9 mouse cellular contexts compared by ENCODE assay signal in genomic region chr4:45654804-45655155, GRCm38 (mm10).
DNase-seq lines count a peak whose midpoint lies in the region; ATAC-seq and TF ChIP-seq lines count a peak whose summit lies in the region.
"Had no signal": no experiment of that assay in that cellular context is flagged by ENCODE, and none has a peak within 500 bp of the region (broad histone marks: within the 10 kb centered on the region; RNA-seq: fewer than 3 reads in every experiment).

No protein-coding gene starts in this region.

- H3K36me3 ChIP-seq in intestine, embryonic 14.5 days (ENCODE audit: control insufficient read depth, insufficient read depth, low read length), result no peaks in the 10 kb centered on the region
- no peaks in the 10 kb centered on the region for H3K36me3 ChIP-seq in intestine, postnatal 0 days (ENCODE audit: control insufficient read depth, insufficient read depth)
- H3K36me3 ChIP-seq in embryonic facial prominence, embryonic 10.5 days (replicated peaks), result no peaks in the 10 kb centered on the region
- no peaks in the 10 kb centered on the region for H3K36me3 ChIP-seq in forebrain, embryonic 16.5 days (ENCODE audit: control insufficient read depth, insufficient read depth)
- no peaks in the 10 kb centered on the region for H3K36me3 ChIP-seq in midbrain, embryonic 11.5 days (ENCODE audit: control insufficient read depth, insufficient read depth, low read length)

- H3K4me3 ChIP-seq in intestine, embryonic 14.5 days (ENCODE audit: low read depth, low read length), result no peak overlapping the region
- no peak overlapping the region for H3K4me3 ChIP-seq in intestine, postnatal 0 days (ENCODE audit: low read depth, low read length)
- peak overlapping the region; percentile 41 for H3K4me3 ChIP-seq in embryonic facial prominence, embryonic 10.5 days
- H3K4me3 ChIP-seq in forebrain, embryonic 16.5 days (replicated peaks; ENCODE audit: low read length), result peak overlapping the region; percentile 22
- no peak overlapping the region for H3K4me3 ChIP-seq in midbrain, embryonic 11.5 days (ENCODE audit: low read depth, low read length)

- no peak for ATAC-seq in intestine, embryonic 14.5 days (replicated peaks; ENCODE audit: low FRiP score, low TSS enrichment, low read depth)
- no peak for ATAC-seq in intestine, postnatal 0 days
- ATAC-seq in forebrain, embryonic 16.5 days, result peak; percentile 60
- no peak for ATAC-seq in midbrain, embryonic 11.5 days (ENCODE audit: low FRiP score)
- ATAC-seq in CD4-positive, CD25-positive, alpha-beta regulatory T cell, adult 4 months, result no peak

- 0 out of 2 replicates have a peak, but pooled peaks cover 6% of the 10 kb centered on the region for H3K4me1 ChIP-seq in intestine, embryonic 14.5 days (replicated peaks; ENCODE audit: control insufficient read depth, insufficient read depth, low read length)
- 0 out of 2 replicates have a peak, but pooled peaks cover 3% of the 10 kb centered on the region for H3K4me1 ChIP-seq in intestine, postnatal 0 days (replicated peaks; ENCODE audit: control insufficient read depth, insufficient read depth, low read length)
- peaks cover 35% of the 10 kb centered on the region for H3K4me1 ChIP-seq in embryonic facial prominence, embryonic 10.5 days
- peaks cover 22% of the 10 kb centered on the region for H3K4me1 ChIP-seq in forebrain, embryonic 16.5 days (replicated peaks; ENCODE audit: control insufficient read depth, insufficient read depth, low read length)
- peaks cover 16% of the 10 kb centered on the region for H3K4me1 ChIP-seq in midbrain, embryonic 11.5 days (ENCODE audit: control insufficient read depth, insufficient read depth, low read length)

- H3K9me3 ChIP-seq in intestine, embryonic 14.5 days (ENCODE audit: control insufficient read depth, low read length), result no peaks in the 10 kb centered on the region
- H3K9me3 ChIP-seq in intestine, postnatal 0 days (ENCODE audit: control insufficient read depth), result no peaks in the 10 kb centered on the region
- no peaks in the 10 kb centered on the region for H3K9me3 ChIP-seq in embryonic facial prominence, embryonic 10.5 days
- no peaks in the 10 kb centered on the region for H3K9me3 ChIP-seq in forebrain, embryonic 16.5 days (ENCODE audit: control insufficient read depth, low read length)
- H3K9me3 ChIP-seq in midbrain, embryonic 11.5 days (ENCODE audit: control insufficient read depth, low read length), result no peaks in the 10 kb centered on the region

- no peak overlapping the region for H3K27ac ChIP-seq in intestine, embryonic 14.5 days (ENCODE audit: low read depth)
- no peak overlapping the region for H3K27ac ChIP-seq in intestine, postnatal 0 days (ENCODE audit: low read depth, low read length)
- H3K27ac ChIP-seq in embryonic facial prominence, embryonic 10.5 days (replicated peaks), result peak overlapping the region; percentile 67; the same call in 1 of the 2 replicates
- peak overlapping the region; percentile 84 for H3K27ac ChIP-seq in forebrain, embryonic 16.5 days (ENCODE audit: low read length)
- H3K27ac ChIP-seq in midbrain, embryonic 11.5 days (ENCODE audit: low read depth, low read length), result no peak overlapping the region

- 25% methylated on average over 4 of the region's 4 CpGs for WGBS in intestine, embryonic 14.5 days
- WGBS in intestine, postnatal 0 days, result 45% methylated on average over 4 of the region's 4 CpGs
- WGBS in embryonic facial prominence, embryonic 10.5 days, result 12% methylated on average over 4 of the region's 4 CpGs
- 3% methylated on average over 4 of the region's 4 CpGs for WGBS in forebrain, embryonic 16.5 days
- 7% methylated on average over 4 of the region's 4 CpGs for WGBS in midbrain, embryonic 11.5 days

- TF ChIP-seq CTCF in intestine, postnatal 0 days (IDR thresholded peaks at IDR 0.05; ENCODE audit: low read depth), result no peak

- no peaks in the 10 kb centered on the region for H3K27me3 ChIP-seq in intestine, embryonic 14.5 days (replicated peaks; ENCODE audit: control insufficient read depth, insufficient read depth, low read length)
- H3K27me3 ChIP-seq in intestine, postnatal 0 days (replicated peaks; ENCODE audit: control insufficient read depth, insufficient read depth, low read length), result no peaks in the 10 kb centered on the region
- no peaks in the 10 kb centered on the region for H3K27me3 ChIP-seq in embryonic facial prominence, embryonic 10.5 days (replicated peaks; ENCODE audit: low read depth, poor library complexity, severe bottlenecking)
- no peaks in the 10 kb centered on the region for H3K27me3 ChIP-seq in forebrain, embryonic 16.5 days (replicated peaks; ENCODE audit: control insufficient read depth, insufficient read depth, low read length)
- H3K27me3 ChIP-seq in midbrain, embryonic 11.5 days (ENCODE audit: control insufficient read depth, insufficient read depth, low read length), result no peaks in the 10 kb centered on the region; the same call in 1 of the 2 replicates

- no peak overlapping the region for H3K9ac ChIP-seq in intestine, embryonic 14.5 days (ENCODE audit: low read length)
- H3K9ac ChIP-seq in intestine, postnatal 0 days (ENCODE audit: low read depth, low read length), result no peak overlapping the region
- H3K9ac ChIP-seq in forebrain, embryonic 16.5 days (replicated peaks; ENCODE audit: low read depth, low read length), result peak overlapping the region; percentile 15; the same call in 1 of the 2 replicates
- H3K9ac ChIP-seq in midbrain, embryonic 11.5 days (ENCODE audit: low read length), result 0 out of 2 replicates have a peak overlapping the region, but pooled peaks have one; percentile 5

- no peak for DNase-seq in intestine, embryonic 14.5 days (ENCODE audit: low spot score)
- no peak for DNase-seq in embryonic facial prominence, embryonic 10.5 days (ENCODE audit: low spot score)
- DNase-seq in midbrain, embryonic 11.5 days (ENCODE audit: low spot score, missing footprints), result peak; percentile 85
- no peak for DNase-seq in layer of hippocampus, adult 18-20 months (ENCODE audit: low spot score in 2 of 2)
- no peak for DNase-seq in thymus, postnatal 4 days
- DNase-seq: cerebellum, adult 18-20 months had no signal

- H3K4me2 ChIP-seq in intestine, embryonic 14.5 days (ENCODE audit: low read length), result peak overlapping the region; percentile 26; the same call in 1 of the 2 replicates
- no peak overlapping the region for H3K4me2 ChIP-seq in intestine, postnatal 0 days (replicated peaks; ENCODE audit: low read depth)
- peak overlapping the region; percentile 43 for H3K4me2 ChIP-seq in forebrain, embryonic 16.5 days (ENCODE audit: low read length)
- peak overlapping the region; percentile 20; the same call in 1 of the 2 replicates for H3K4me2 ChIP-seq in midbrain, embryonic 11.5 days

Comparison
In these comparisons a context has a peak if more than half of its experiments do, and no peak if none do; other contexts are left out.
1. H3K27ac ChIP-seq: peak in embryonic facial prominence, embryonic 10.5 days (single experiment) and forebrain, embryonic 16.5 days (single experiment); none in intestine, embryonic 14.5 days (single experiment), intestine, postnatal 0 days (single experiment) and midbrain, embryonic 11.5 days (single experiment).
2. H3K4me3 ChIP-seq: peak in embryonic facial prominence, embryonic 10.5 days (single experiment) and forebrain, embryonic 16.5 days (single experiment); none in intestine, embryonic 14.5 days (single experiment), intestine, postnatal 0 days (single experiment) and midbrain, embryonic 11.5 days (single experiment).
3. H3K9ac ChIP-seq: peak in forebrain, embryonic 16.5 days (single experiment) and midbrain, embryonic 11.5 days (single experiment); none in intestine, embryonic 14.5 days (single experiment) and intestine, postnatal 0 days (single experiment).